Mouse (Mus musculus): ENCODE measurements around the gene Qk. TPM values are rescaled to one million over a fixed set of nuclear protein-coding genes. Genes with fewer than 3 reads are reported as not detected.

The Qk gene
- polyA plus RNA-seq, 1 experiment from 2014 or later, result 27.4 TPM

GRCm38 (mm10) chr17:10187431-10188020, 132.1 kb downstream of the Qk start:
- ATAC-seq (ENCODE audit: insufficient number of reproducible peaks, low FRiP score, low TSS enrichment, low read depth), result no peak
- Histone ChIP-seq H3K27me3 (no peaks in the 10 kb centered on the region), H3K4me2 (replicated peaks) (no peak overlapping the region), H3K9ac (no peak overlapping the region), H3K4me1 (no peaks in the 10 kb centered on the region), H3K27ac (replicated peaks) (no peak overlapping the region), H3K36me3 (no peaks in the 10 kb centered on the region), H3K9me3 (replicated peaks) (no peaks in the 10 kb centered on the region), H3K4me3 (replicated peaks) (no peak overlapping the region)
- WGBS, result 77% methylated on average over 4 of the region's 4 CpGs

DNA sequence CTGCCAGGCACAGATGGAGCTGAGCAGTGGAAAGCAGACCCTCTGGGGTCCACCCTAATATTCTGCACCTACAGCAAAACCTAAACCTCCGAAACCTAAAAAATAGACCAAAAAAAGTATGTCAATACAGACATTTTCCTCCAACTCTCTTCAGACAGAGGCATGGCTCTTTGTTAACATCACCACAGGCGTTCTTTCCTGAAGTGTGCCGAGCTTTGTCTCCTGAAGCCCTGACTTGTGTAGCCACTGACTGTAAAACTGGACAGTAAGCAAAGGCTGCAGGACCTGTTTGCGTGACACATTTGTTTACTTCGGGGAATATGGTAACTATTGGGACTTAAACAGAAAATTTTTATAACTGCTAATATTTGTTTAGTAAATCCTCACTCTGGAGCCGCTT, 137.9 kb downstream of the Qk start:
- ATAC-seq (ENCODE audit: insufficient number of reproducible peaks, low FRiP score, low TSS enrichment, low read depth), result no peak
- WGBS, result 79% methylated on average over 6 of the region's 6 CpGs
- Histone ChIP-seq H3K4me3 (replicated peaks) (no peak overlapping the region), H3K9me3 (replicated peaks) (no peaks in the 10 kb centered on the region), H3K4me2 (replicated peaks) (no peak overlapping the region), H3K36me3 (no peaks in the 10 kb centered on the region), H3K9ac (no peak overlapping the region), H3K4me1 (no peaks in the 10 kb centered on the region), H3K27me3 (no peaks in the 10 kb centered on the region), H3K27ac (replicated peaks) (no peak overlapping the region)

DNA sequence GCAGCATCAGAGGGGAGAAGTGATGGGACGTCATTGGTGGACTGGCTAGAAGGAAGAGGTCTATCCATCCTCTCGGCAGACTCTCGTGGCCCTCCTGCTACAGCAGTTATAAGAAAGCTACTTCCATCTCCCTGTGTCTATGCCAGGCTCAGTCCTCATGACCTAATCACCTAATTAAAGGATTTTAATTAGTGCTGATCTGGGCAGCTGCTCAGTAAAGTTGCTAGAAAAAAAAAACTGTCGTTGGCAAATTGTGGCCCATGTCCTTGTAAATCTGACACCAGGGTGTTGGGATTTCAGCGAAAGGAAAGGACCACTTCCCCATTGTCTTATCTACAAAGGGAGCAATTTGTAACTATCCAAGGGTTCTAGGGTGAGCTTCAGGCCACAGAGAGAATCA, 142.6 kb downstream of the Qk start:
- H3K9ac ChIP-seq, result no peak overlapping the region
- no peaks in the 10 kb centered on the region for H3K4me1 ChIP-seq
- no peaks in the 10 kb centered on the region for H3K9me3 ChIP-seq (replicated peaks)
- no peak overlapping the region for H3K4me2 ChIP-seq (replicated peaks)
- 78% methylated on average over 5 of the region's 5 CpGs for WGBS
- no peaks in the 10 kb centered on the region for H3K27me3 ChIP-seq
- no peak overlapping the region for H3K27ac ChIP-seq (replicated peaks)
- H3K36me3 ChIP-seq, result no peaks in the 10 kb centered on the region
- no peak for ATAC-seq (ENCODE audit: insufficient number of reproducible peaks, low FRiP score, low TSS enrichment, low read depth)
- no peak overlapping the region for H3K4me3 ChIP-seq (replicated peaks)

DNA sequence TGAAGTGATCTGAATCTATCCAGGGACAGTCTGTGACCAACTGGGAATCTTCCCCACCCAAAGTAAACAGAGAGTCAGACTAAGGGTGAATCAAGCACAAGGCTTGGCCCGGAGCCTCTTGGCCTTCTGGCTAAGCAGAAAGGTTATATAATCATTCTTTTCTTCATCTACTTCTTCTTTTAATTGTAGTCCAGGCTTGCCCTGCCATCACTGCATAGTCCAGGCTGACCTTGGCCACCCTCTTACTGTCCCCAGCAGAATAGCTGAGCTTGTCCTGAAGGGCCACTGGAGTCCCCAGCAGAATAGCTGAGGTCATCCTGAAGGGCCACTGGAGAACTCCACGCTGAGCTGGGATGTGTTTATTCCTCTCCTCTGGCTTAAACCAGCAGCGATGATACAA, 158.4 kb downstream of the Qk start:
- no peak overlapping the region for H3K4me3 ChIP-seq (replicated peaks)
- no peaks in the 10 kb centered on the region for H3K27me3 ChIP-seq
- H3K9ac ChIP-seq, result no peak overlapping the region
- H3K27ac ChIP-seq (replicated peaks), result no peak overlapping the region
- no peak for ATAC-seq (ENCODE audit: insufficient number of reproducible peaks, low FRiP score, low TSS enrichment, low read depth)
- H3K4me2 ChIP-seq (replicated peaks), result no peak overlapping the region
- no peaks in the 10 kb centered on the region for H3K4me1 ChIP-seq
- H3K36me3 ChIP-seq, result no peaks in the 10 kb centered on the region
- H3K9me3 ChIP-seq (replicated peaks), result no peaks in the 10 kb centered on the region
- whole genome bisulfite sequencing, result 89% methylated on average over 3 of the region's 3 CpGs

DNA sequence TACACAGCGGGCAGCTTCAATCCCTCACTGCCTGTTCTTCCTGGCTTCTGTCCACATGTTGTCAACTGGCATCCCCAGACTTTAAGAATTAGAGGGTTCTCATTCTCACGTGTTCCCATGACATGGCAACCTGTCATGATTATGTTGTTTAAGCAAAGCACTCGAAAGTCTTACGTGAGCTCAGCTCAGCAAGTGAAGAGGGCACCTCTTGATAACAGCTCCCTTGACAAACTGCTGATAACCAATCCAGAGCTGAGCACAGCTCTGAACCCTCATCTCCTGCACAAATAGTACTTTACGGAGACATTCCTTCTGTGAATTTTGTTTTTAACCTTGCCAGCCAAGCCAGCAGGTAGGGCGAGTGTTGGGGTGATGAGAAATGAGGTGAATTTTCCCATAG, 159.2 kb downstream of the Qk start:
- Histone ChIP-seq H3K27ac (replicated peaks) (no peak overlapping the region), H3K4me1 (no peaks in the 10 kb centered on the region), H3K9me3 (replicated peaks) (no peaks in the 10 kb centered on the region), H3K27me3 (no peaks in the 10 kb centered on the region), H3K9ac (no peak overlapping the region), H3K36me3 (no peaks in the 10 kb centered on the region), H3K4me3 (replicated peaks) (no peak overlapping the region), H3K4me2 (replicated peaks) (no peak overlapping the region)
- ATAC-seq (ENCODE audit: insufficient number of reproducible peaks, low FRiP score, low TSS enrichment, low read depth), result no peak
- WGBS, result 86% methylated on average over 6 of the region's 6 CpGs

GRCm38 (mm10) chr17:10152808-10153413, 166.7 kb downstream of the Qk start:
- Histone ChIP-seq H3K4me2 (replicated peaks) (no peak overlapping the region), H3K4me1 (no peaks in the 10 kb centered on the region), H3K27me3 (no peaks in the 10 kb centered on the region), H3K27ac (replicated peaks) (no peak overlapping the region), H3K9ac (no peak overlapping the region), H3K36me3 (no peaks in the 10 kb centered on the region), H3K9me3 (replicated peaks) (no peaks in the 10 kb centered on the region), H3K4me3 (replicated peaks) (no peak overlapping the region)
- ATAC-seq (ENCODE audit: insufficient number of reproducible peaks, low FRiP score, low TSS enrichment, low read depth), result no peak
- WGBS, result 61% methylated on average over 8 of the region's 8 CpGs

Measured in embryonic facial prominence, embryonic 15.5 days (tissue).